Mouse (Mus musculus): ENCODE measurements at regions not wholly inside any gene's neighbourhood (a gene's known extent, or its start where the extent isn't known, plus 50 kb on each side); places are given as distances from the start of the nearest gene placed in this dataset.
"Not testable (repeated sequence)": the region's sequence is repeated elsewhere in the genome, so short reads cannot be mapped to it uniquely, and the experiment has no call there.

GRCm38 (mm10) chrX:95366995-95367394 lies 77.7 kb downstream of the Amer1 start:
- intact Hi-C loops (cut with DNase I) = no loop called here

- intact Hi-C loops (cut with DNase I) = not testable (repeated sequence)
These were observed 79.3 kb downstream of the Amer1 start for GRCm38 (mm10) chrX:95365326-95365725.

GRCm38 (mm10) chrX:95359053-95359452 lies 85.6 kb downstream of the Amer1 start:
- intact Hi-C loops (cut with DNase I) = loop anchor here (5.0 kb wide), 1 partner anchor 107 kb away; no protein-coding TSS in a partner anchor

Data from adrenal gland (tissue).